Mouse (Mus musculus): Measurements from ENCODE around the gene Rrm1.

GRCm38 (mm10) chr7:102478926-102479325, 37.4 kb downstream of the Rrm1 start:
- TF ChIP-seq CTCF (IDR thresholded peaks at IDR 0.05; ENCODE audit: low read depth) (no peak), EP300 (IDR thresholded peaks at IDR 0.05; ENCODE audit: low read depth) (no peak)
